Mouse (Mus musculus) forebrain, embryonic 13.5 days (tissue): ENCODE measurements around the gene Safb. TPM values are rescaled to one million over a fixed set of nuclear protein-coding genes. Genes with fewer than 3 reads are reported as not detected.
"Not testable (repeated sequence)": the region's sequence is repeated elsewhere in the genome, so short reads cannot be mapped to it uniquely, and the experiment has no call there.

ENCODE experiments used
- ATAC-seq: fragments of 200-750 bp; cut with Nextera tagmentation; 2 replicates; pipeline ENCODE4 v1.8.0; 2017
- H3K27ac ChIP-seq: fragments of 300-500 bp; sonication (generic); 2 replicates; pipeline ENCODE4 v1.5.1; 2015; ENCODE audit warnings: inconsistent platforms, mild to moderate bottlenecking, moderate library complexity
- H3K27me3 ChIP-seq: fragments of 300-500 bp; sonication (generic); 2 replicates; pipeline ENCODE4 v1.6.1; 2015; ENCODE audit warnings: mild to moderate bottlenecking, inconsistent platforms
- H3K36me3 ChIP-seq: fragments of 300-500 bp; sonication (generic); 2 replicates; pipeline ENCODE4 v1.6.1; 2015; ENCODE audit warnings: mild to moderate bottlenecking, inconsistent platforms; ENCODE audit not compliant: poor library complexity, severe bottlenecking
- H3K4me1 ChIP-seq: fragments of 300-500 bp; sonication (generic); 2 replicates; pipeline ENCODE4 v1.6.1; 2015; ENCODE audit warnings: inconsistent platforms
- H3K4me2 ChIP-seq: fragments of 300-500 bp; sonication (generic); 2 replicates; pipeline ENCODE4 v1.6.1; 2015; ENCODE audit warnings: inconsistent platforms, mild to moderate bottlenecking, moderate library complexity
- H3K4me3 ChIP-seq: fragments of 300-500 bp; sonication (generic); 2 replicates; pipeline ENCODE4 v1.5.1; 2015; ENCODE audit warnings: mild to moderate bottlenecking, inconsistent platforms
- H3K9ac ChIP-seq: fragments of 300-500 bp; sonication (generic); 2 replicates; pipeline ENCODE4 v1.6.1; 2015; ENCODE audit warnings: mild to moderate bottlenecking, inconsistent platforms
- H3K9me3 ChIP-seq: fragments of 300-500 bp; sonication (generic); replicated peaks from 2 replicates; pipeline ENCODE4 v1.6.1; 2016; ENCODE audit warnings: inconsistent platforms
- WGBS: fragments of 180-500 bp; shearing (Covaris S2); methylation state at CpG from one replicate; pipeline ENCODE4 v1.1.7; 2015; 5-methylcytosine and 5-hydroxymethylcytosine counted together
- polyA plus RNA-seq: library from polyadenylated mRNA; unstranded; fragments of >200 nt; fragmentation: Nextera tagmentation; extraction: Ambion mirVana; gene quantifications from 2 replicates; pipeline ENCODE4 v1.2.1, GENCODE M21; 2015

The Safb gene
- polyA plus RNA-seq, 1 experiment from 2014 or later = 135 TPM

- H3K9me3 ChIP-seq, ATAC-seq, H3K27me3 ChIP-seq: not testable (repeated sequence)
- Histone ChIP-seq H3K4me1 (peaks cover 28% of the 10 kb centered on the region), H3K36me3 (peaks cover 48% of the 10 kb centered on the region), H3K27ac (peak overlapping the region; percentile 89; the same call in 1 of the 2 replicates), H3K4me2 (peak overlapping the region; percentile 77), H3K9ac (peak overlapping the region; percentile 78), H3K4me3 (peak overlapping the region; percentile 56)
- WGBS = under 1% methylated on average over 26 of the region's 26 CpGs
Observed at GRCm38 (mm10) chr17:56613893-56614292, 29.3 kb downstream of the Safb start.

GRCm38 (mm10) chr17:56614391-56615135 is 29.9 kb downstream of the Safb start:
- H3K4me2 ChIP-seq = peak overlapping the region; percentile 77
- H3K27me3 ChIP-seq = no peaks in the 10 kb centered on the region
- H3K9me3 ChIP-seq = no peaks in the 10 kb centered on the region
- peak overlapping the region; percentile 78 for H3K9ac ChIP-seq
- H3K36me3 ChIP-seq = peaks cover 55% of the 10 kb centered on the region
- H3K4me3 ChIP-seq = peak overlapping the region; percentile 56
- H3K4me1 ChIP-seq = peaks cover 24% of the 10 kb centered on the region
- WGBS = 28% methylated on average over 14 of the region's 14 CpGs
- H3K27ac ChIP-seq = no peak overlapping the region
- no peak for ATAC-seq

- WGBS = 87% methylated on average over 11 of the region's 11 CpGs
- ATAC-seq = no peak
- peak overlapping the region; percentile 77 for H3K4me2 ChIP-seq
- H3K27ac ChIP-seq = no peak overlapping the region
- H3K9me3 ChIP-seq = no peaks in the 10 kb centered on the region
- H3K4me3 ChIP-seq = peak overlapping the region; percentile 56; the same call in 1 of the 2 replicates
- no peaks in the 10 kb centered on the region for H3K27me3 ChIP-seq
- peaks cover 20% of the 10 kb centered on the region for H3K4me1 ChIP-seq
- peak overlapping the region; percentile 78 for H3K9ac ChIP-seq
- H3K36me3 ChIP-seq = peaks cover 62% of the 10 kb centered on the region
Observed at GRCm38 (mm10) chr17:56615136-56615784, 30.6 kb downstream of the Safb start.

- peaks cover 67% of the 10 kb centered on the region for H3K36me3 ChIP-seq
Observed at GRCm38 (mm10) chr17:56615792-56616191, 31.2 kb downstream of the Safb start.

DNA sequence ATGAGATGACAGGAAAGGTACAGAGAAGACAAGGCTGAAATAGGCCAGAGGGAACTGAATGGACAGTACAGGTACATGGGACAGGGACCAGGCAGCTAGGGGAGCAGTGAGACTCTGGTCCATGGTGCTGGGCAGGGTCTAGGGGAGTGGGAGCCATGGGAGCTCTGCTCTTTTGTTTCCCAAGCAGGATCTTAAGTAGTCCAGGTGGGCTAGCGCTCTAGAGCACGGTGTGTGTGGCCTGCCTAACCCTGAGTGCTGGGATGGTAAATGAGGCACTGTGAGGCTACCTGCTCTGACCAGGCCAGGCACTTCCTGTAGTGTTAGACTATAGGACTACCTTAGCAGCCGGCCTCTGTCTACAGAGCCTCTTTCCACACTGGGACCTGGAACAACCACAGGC is 32.1 kb downstream of the Safb start:
- Histone ChIP-seq H3K36me3 (peaks cover 76% of the 10 kb centered on the region), H3K9ac (no peak overlapping the region)
- 85% methylated on average over 3 of the region's 3 CpGs for WGBS

More at GRCm38 (mm10) chr17:56615792-56616191, 31.2 kb downstream of the Safb start:
- 91% methylated on average over 4 of the region's 4 CpGs for WGBS
- Histone ChIP-seq H3K4me2 (no peak overlapping the region), H3K9ac (no peak overlapping the region), H3K4me1 (peaks cover 18% of the 10 kb centered on the region), H3K27me3 (no peaks in the 10 kb centered on the region), H3K27ac (no peak overlapping the region), H3K4me3 (no peak overlapping the region), H3K9me3 (no peaks in the 10 kb centered on the region)
- no peak for ATAC-seq

GRCm38 (mm10) chr17:56617628-56618027 is 33.0 kb downstream of the Safb start:
- Histone ChIP-seq H3K4me3 (no peak overlapping the region), H3K36me3 (peaks cover 86% of the 10 kb centered on the region)
- 94% methylated on average over 8 of the region's 8 CpGs for WGBS

More for the DNA sequence above, 32.1 kb downstream of the Safb start:
- ATAC-seq = no peak
- H3K9me3 ChIP-seq = no peaks in the 10 kb centered on the region
- no peaks in the 10 kb centered on the region for H3K27me3 ChIP-seq
- no peak overlapping the region for H3K4me2 ChIP-seq
- H3K4me1 ChIP-seq = peaks cover 16% of the 10 kb centered on the region
- H3K4me3 ChIP-seq = no peak overlapping the region
- H3K27ac ChIP-seq = no peak overlapping the region

GRCm38 (mm10) chr17:56625495-56625894 is 40.9 kb downstream of the Safb start:
- WGBS = 85% methylated on average over 3 of the region's 3 CpGs
- H3K27ac ChIP-seq = no peak overlapping the region
- H3K4me1 ChIP-seq = peaks cover 28% of the 10 kb centered on the region
- ATAC-seq = no peak
- 0 out of 2 replicates have a peak, but pooled peaks cover 6% of the 10 kb centered on the region for H3K27me3 ChIP-seq
- peak overlapping the region; percentile 12; the same call in 1 of the 2 replicates for H3K4me3 ChIP-seq
- peak overlapping the region; percentile 21; the same call in 1 of the 2 replicates for H3K9ac ChIP-seq
- no peaks in the 10 kb centered on the region for H3K9me3 ChIP-seq
- peaks cover 37% of the 10 kb centered on the region for H3K36me3 ChIP-seq
- H3K4me2 ChIP-seq = peak overlapping the region; percentile 95

More at GRCm38 (mm10) chr17:56617628-56618027, 33.0 kb downstream of the Safb start:
- Histone ChIP-seq H3K9ac (no peak overlapping the region), H3K4me2 (no peak overlapping the region), H3K9me3 (no peaks in the 10 kb centered on the region), H3K27ac (no peak overlapping the region), H3K4me1 (peaks cover 12% of the 10 kb centered on the region), H3K27me3 (no peaks in the 10 kb centered on the region)
- no peak for ATAC-seq

GRCm38 (mm10) chr17:56626260-56626659 is 41.6 kb downstream of the Safb start:
- H3K36me3 ChIP-seq = peaks cover 29% of the 10 kb centered on the region
- no peak for ATAC-seq
- H3K27me3 ChIP-seq = 0 out of 2 replicates have a peak, but pooled peaks cover 6% of the 10 kb centered on the region
- H3K4me3 ChIP-seq = peak overlapping the region; percentile 92
- H3K4me1 ChIP-seq = peaks cover 28% of the 10 kb centered on the region
- peak overlapping the region; percentile 95 for H3K4me2 ChIP-seq
- no peaks in the 10 kb centered on the region for H3K9me3 ChIP-seq
- under 1% methylated on average over 26 of the region's 32 CpGs for WGBS
- peak overlapping the region; percentile 48; the same call in 1 of the 2 replicates for H3K27ac ChIP-seq
- peak overlapping the region; percentile 88 for H3K9ac ChIP-seq

- Histone ChIP-seq H3K4me1 (peaks cover 28% of the 10 kb centered on the region), H3K4me3 (peak within 1 kb of the TSS; percentile 92), H3K9me3 (no peaks in the 10 kb centered on the region), H3K9ac (peak within 1 kb of the TSS; percentile 88), H3K27ac (peak within 1 kb of the TSS; percentile 48), H3K36me3 (peaks cover 22% of the 10 kb centered on the region), H3K27me3 (0 out of 2 replicates have a peak, but pooled peaks cover 6% of the 10 kb centered on the region), H3K4me2 (peak within 1 kb of the TSS; percentile 95)
- WGBS = under 1% methylated on average over 49 of the region's 51 CpGs
- peak; percentile 94 for ATAC-seq
Observed at GRCm38 (mm10) chr17:56626754-56627470, 42.3 kb downstream of the Safb start, which contains the start of gene Lonp1. Gene Lonp1 (minus strand): TSS chr17:56626887.

DNA sequence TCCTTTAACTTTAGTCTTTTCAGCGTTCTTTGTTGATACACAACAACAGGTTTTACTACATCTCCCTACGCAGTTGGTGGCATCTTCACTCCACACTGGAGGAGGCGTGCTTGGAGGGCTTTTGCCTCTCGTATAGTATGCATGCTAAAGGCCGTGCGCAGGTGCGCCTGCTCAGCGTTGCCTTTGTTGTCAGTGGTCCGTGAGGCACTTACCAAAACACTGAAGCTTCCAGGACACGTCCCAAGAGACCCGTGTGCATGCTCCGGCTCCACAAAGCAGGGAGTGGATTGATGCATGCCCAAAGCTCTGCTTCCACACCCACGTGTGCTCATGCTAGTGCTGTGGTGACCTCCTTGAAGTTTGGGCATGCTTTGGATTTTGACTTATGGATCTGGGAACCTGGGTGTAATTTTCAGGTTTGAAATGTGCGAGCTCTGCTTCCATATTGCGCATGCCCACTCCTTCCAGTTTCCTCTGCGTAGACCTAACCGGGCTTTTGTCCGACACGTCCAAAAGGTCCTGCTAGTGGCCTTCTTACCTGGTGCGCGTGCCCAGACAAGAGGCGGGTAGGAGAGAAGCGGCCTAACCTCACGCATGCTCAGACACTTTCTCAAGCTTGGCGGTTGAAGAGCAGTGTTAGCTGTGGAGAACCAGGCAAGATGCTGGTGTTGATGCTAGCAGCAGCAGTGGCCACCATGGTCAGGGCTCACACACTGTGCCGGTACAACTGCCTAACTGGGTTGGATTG is 43.1 kb downstream of the Safb start, which contains the start of gene Catsperd:
Gene Catsperd, plus strand, starts transcription at position 614 of the 748 bp plus-strand sequence.
- Histone ChIP-seq H3K4me3 (peak within 1 kb of the TSS; percentile 92), H3K9ac (peak within 1 kb of the TSS; percentile 88), H3K27me3 (0 out of 2 replicates have a peak, but pooled peaks cover 6% of the 10 kb centered on the region), H3K4me2 (peak within 1 kb of the TSS; percentile 95), H3K4me1 (peaks cover 28% of the 10 kb centered on the region), H3K9me3 (no peaks in the 10 kb centered on the region), H3K36me3 (peaks cover 14% of the 10 kb centered on the region), H3K27ac (peak within 1 kb of the TSS; percentile 33)
- peak; percentile 45 for ATAC-seq
- 8% methylated on average over 26 of the region's 26 CpGs for WGBS
